Mouse (Mus musculus) forebrain, embryonic 13.5 days (tissue): ENCODE measurements around the gene Gpr83. TPM values are rescaled to one million over a fixed set of nuclear protein-coding genes. Genes with fewer than 3 reads are reported as not detected.

Experiments used
- ATAC-seq: fragments of 200-750 bp; cut with Nextera tagmentation; 2 replicates; pipeline ENCODE4 v1.8.0; 2017
- H3K27ac ChIP-seq: fragments of 300-500 bp; sonication (generic); 2 replicates; pipeline ENCODE4 v1.5.1; 2015; ENCODE audit warnings: inconsistent platforms, mild to moderate bottlenecking, moderate library complexity
- H3K27me3 ChIP-seq: fragments of 300-500 bp; sonication (generic); 2 replicates; pipeline ENCODE4 v1.6.1; 2015; ENCODE audit warnings: mild to moderate bottlenecking, inconsistent platforms
- H3K36me3 ChIP-seq: fragments of 300-500 bp; sonication (generic); 2 replicates; pipeline ENCODE4 v1.6.1; 2015; ENCODE audit warnings: mild to moderate bottlenecking, inconsistent platforms; ENCODE audit not compliant: poor library complexity, severe bottlenecking
- H3K4me1 ChIP-seq: fragments of 300-500 bp; sonication (generic); 2 replicates; pipeline ENCODE4 v1.6.1; 2015; ENCODE audit warnings: inconsistent platforms
- H3K4me2 ChIP-seq: fragments of 300-500 bp; sonication (generic); 2 replicates; pipeline ENCODE4 v1.6.1; 2015; ENCODE audit warnings: inconsistent platforms, mild to moderate bottlenecking, moderate library complexity
- H3K4me3 ChIP-seq: fragments of 300-500 bp; sonication (generic); 2 replicates; pipeline ENCODE4 v1.5.1; 2015; ENCODE audit warnings: mild to moderate bottlenecking, inconsistent platforms
- H3K9ac ChIP-seq: fragments of 300-500 bp; sonication (generic); 2 replicates; pipeline ENCODE4 v1.6.1; 2015; ENCODE audit warnings: mild to moderate bottlenecking, inconsistent platforms
- H3K9me3 ChIP-seq: fragments of 300-500 bp; sonication (generic); replicated peaks from 2 replicates; pipeline ENCODE4 v1.6.1; 2016; ENCODE audit warnings: inconsistent platforms
- WGBS: fragments of 180-500 bp; shearing (Covaris S2); methylation state at CpG from one replicate; pipeline ENCODE4 v1.1.7; 2015; 5-methylcytosine and 5-hydroxymethylcytosine counted together
- polyA plus RNA-seq: library from polyadenylated mRNA; unstranded; fragments of >200 nt; fragmentation: Nextera tagmentation; extraction: Ambion mirVana; gene quantifications from 2 replicates; pipeline ENCODE4 v1.2.1, GENCODE M21; 2015

Gene Gpr83
- polyA plus RNA-seq, 1 experiment from 2014 or later = 0.45 TPM

DNA sequence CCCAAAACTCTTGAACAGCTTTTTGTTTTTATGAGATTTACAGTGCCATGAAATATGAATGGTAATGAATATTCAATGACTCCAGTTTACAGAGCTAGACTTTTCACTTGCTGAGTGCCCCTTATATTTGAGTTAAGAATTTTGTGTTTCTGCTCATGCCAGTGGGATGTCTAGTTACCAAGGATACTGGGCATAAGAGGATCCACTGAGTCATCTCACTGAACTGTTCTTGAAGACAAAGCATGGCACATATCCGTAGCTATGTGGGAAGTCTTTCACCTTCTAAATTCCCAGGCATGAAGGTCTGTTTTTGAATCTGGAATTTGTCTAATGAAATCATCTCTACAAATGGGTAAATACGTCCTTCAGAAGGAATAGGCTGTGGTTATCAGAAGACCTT lies 52.0 kb downstream of the Gpr83 start:
- H3K27me3 ChIP-seq = no peaks in the 10 kb centered on the region
- no peaks in the 10 kb centered on the region; the same call in 1 of the 2 replicates for H3K9me3 ChIP-seq
- no peak overlapping the region for H3K4me2 ChIP-seq
- no peaks in the 10 kb centered on the region for H3K4me1 ChIP-seq
- H3K36me3 ChIP-seq = no peaks in the 10 kb centered on the region
- no peak overlapping the region for H3K4me3 ChIP-seq
- 85% methylated on average over 2 of the region's 2 CpGs for WGBS
- no peak for ATAC-seq
- no peak overlapping the region for H3K9ac ChIP-seq
- no peak overlapping the region for H3K27ac ChIP-seq

DNA sequence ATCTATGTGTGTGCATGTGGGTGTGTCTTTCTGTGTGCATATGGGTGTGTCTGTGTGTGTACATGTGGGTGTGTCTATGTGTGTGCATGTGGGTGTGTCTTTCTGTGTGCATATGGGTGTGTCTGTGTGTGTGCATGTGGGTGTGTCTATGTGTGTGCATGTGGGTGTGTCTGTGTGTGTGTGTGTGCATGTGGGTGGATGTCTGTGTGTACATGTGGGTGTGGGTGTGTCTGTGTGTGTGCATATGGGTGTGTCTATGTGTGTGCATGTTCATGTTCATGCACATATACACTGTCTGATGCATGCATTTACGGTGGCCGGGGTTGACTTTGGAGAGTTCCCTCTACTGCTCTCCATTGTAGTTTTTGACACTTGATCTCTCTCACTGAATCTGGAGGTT lies 57.7 kb downstream of the Gpr83 start:
- H3K36me3 ChIP-seq = no peaks in the 10 kb centered on the region
- peaks cover 7% of the 10 kb centered on the region; the same call in 1 of the 2 replicates for H3K4me1 ChIP-seq
- no peaks in the 10 kb centered on the region; the same call in 1 of the 2 replicates for H3K9me3 ChIP-seq
- no peak overlapping the region for H3K4me3 ChIP-seq
- no peak overlapping the region for H3K9ac ChIP-seq
- 96% methylated on average over 2 of the region's 2 CpGs for WGBS
- H3K27me3 ChIP-seq = no peaks in the 10 kb centered on the region
- no peak for ATAC-seq
- no peak overlapping the region for H3K27ac ChIP-seq
- H3K4me2 ChIP-seq = no peak overlapping the region

DNA sequence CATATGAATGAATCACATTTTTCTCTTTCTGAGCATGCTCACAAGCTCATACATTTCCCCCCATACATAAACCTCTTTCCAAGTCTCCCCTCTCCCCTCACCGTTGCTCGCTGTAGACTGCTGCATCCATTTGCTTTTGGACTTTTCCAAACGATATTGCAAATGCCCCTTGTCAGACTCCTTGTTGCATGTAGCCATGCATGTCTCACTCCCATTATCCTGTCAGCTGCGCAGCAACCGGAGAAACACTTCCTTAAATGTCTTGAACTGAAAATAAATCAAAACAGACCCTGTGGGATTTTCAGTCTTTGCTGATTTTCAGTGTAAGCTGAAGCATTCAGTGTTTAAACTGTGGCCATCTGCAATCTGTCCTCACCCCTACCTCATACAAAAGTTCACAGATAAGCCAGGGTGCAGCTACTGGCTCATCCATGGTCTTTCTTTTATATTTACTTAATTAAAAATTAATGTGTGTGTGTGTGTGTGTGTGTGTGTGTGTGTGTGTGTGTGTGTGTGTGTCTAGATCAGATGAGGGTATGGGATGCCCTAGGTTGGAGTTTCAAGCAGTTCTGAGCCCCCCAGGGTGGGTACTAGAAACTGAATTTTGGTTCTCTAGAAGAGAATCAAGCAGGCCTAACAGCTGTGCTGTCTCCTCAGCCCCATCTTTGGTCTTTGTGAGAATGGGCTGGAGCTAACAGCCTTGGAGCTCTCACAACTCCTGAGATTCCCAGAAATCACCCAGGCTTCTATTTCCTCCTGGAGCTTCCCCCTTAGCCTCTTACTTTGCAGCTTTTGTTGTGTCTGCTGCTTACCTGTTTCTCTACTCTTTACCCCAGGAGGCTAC lies 59.0 kb downstream of the Gpr83 start:
- H3K36me3 ChIP-seq = no peaks in the 10 kb centered on the region
- H3K9me3 ChIP-seq = no peaks in the 10 kb centered on the region; the same call in 1 of the 2 replicates
- H3K9ac ChIP-seq = no peak overlapping the region
- no peak overlapping the region for H3K4me3 ChIP-seq
- H3K4me2 ChIP-seq = no peak overlapping the region
- H3K4me1 ChIP-seq = peaks cover 7% of the 10 kb centered on the region; the same call in 1 of the 2 replicates
- H3K27ac ChIP-seq = no peak overlapping the region
- no peak for ATAC-seq
- 79% methylated on average over 5 of the region's 5 CpGs for WGBS
- no peaks in the 10 kb centered on the region for H3K27me3 ChIP-seq

Other genes starting within 250 kb of the Gpr83 start
- 10.6 and 11.9 TPM in 2 replicates for gene Amotl1, start 215.2 kb upstream of the Gpr83 start, polyA plus RNA-seq
- gene Piwil4, start 119.5 kb upstream of the Gpr83 start, polyA plus RNA-seq = not detected in 2 replicates
- 0.62 and 0.82 TPM in 2 replicates for gene Fut4, start 107.8 kb upstream of the Gpr83 start, polyA plus RNA-seq
- gene 1700012B09Rik, start 89.2 kb upstream of the Gpr83 start, polyA plus RNA-seq = 1.9 and 2.7 TPM in 2 replicates
- 22.4 and 26.0 TPM in 2 replicates for gene Mre11a, start 75.6 kb upstream of the Gpr83 start, polyA plus RNA-seq
- gene Ankrd49, start 75.4 kb upstream of the Gpr83 start, polyA plus RNA-seq = 50.0 and 51.4 TPM in 2 replicates
- gene Izumo1r, start 43.7 kb downstream of the Gpr83 start, polyA plus RNA-seq = not detected in 2 replicates
- gene Panx1, start 185.3 kb downstream of the Gpr83 start, polyA plus RNA-seq = 94.1 and 101 TPM in 2 replicates